Mouse (Mus musculus): ENCODE results near the gene Asic2. TPM values are rescaled to one million over a fixed set of nuclear protein-coding genes. Genes with fewer than 3 reads are reported as not detected.

The Asic2 gene
- polyA plus RNA-seq, 1 experiment from 2014 or later: 1.6 TPM

GRCm38 (mm10) chr11:81110049-81110448 is 858.2 kb downstream of the Asic2 start:
- Histone ChIP-seq H3K4me2 (no peak overlapping the region), H3K4me1 (ENCODE audit: control insufficient read depth, insufficient read depth, low read length) (no peaks in the 10 kb centered on the region), H3K4me3 (ENCODE audit: low read depth, low read length) (no peak overlapping the region), H3K36me3 (ENCODE audit: control insufficient read depth, insufficient read depth, low read length) (no peaks in the 10 kb centered on the region), H3K27me3 (ENCODE audit: control insufficient read depth, insufficient read depth, low read length) (no peaks in the 10 kb centered on the region), H3K27ac (ENCODE audit: low read depth, low read length) (no peak overlapping the region), H3K9ac (ENCODE audit: low read length) (no peak overlapping the region), H3K9me3 (ENCODE audit: control insufficient read depth, low read length) (no peaks in the 10 kb centered on the region)
- no peak for DNase-seq (ENCODE audit: low spot score, missing footprints)
- WGBS: 80% methylated on average over 6 of the region's 6 CpGs
- ATAC-seq (ENCODE audit: low FRiP score): no peak

GRCm38 (mm10) chr11:81106949-81107348 is 861.3 kb downstream of the Asic2 start:
- no peak for ATAC-seq (ENCODE audit: low FRiP score)
- H3K4me2 ChIP-seq: no peak overlapping the region
- H3K4me1 ChIP-seq (ENCODE audit: control insufficient read depth, insufficient read depth, low read length): no peaks in the 10 kb centered on the region
- H3K4me3 ChIP-seq (ENCODE audit: low read depth, low read length): no peak overlapping the region
- no peaks in the 10 kb centered on the region for H3K27me3 ChIP-seq (ENCODE audit: control insufficient read depth, insufficient read depth, low read length)
- no peak overlapping the region for H3K27ac ChIP-seq (ENCODE audit: low read depth, low read length)
- no peak for DNase-seq (ENCODE audit: low spot score, missing footprints)
- H3K9me3 ChIP-seq (ENCODE audit: control insufficient read depth, low read length): no peaks in the 10 kb centered on the region
- H3K9ac ChIP-seq (ENCODE audit: low read length): no peak overlapping the region
- H3K36me3 ChIP-seq (ENCODE audit: control insufficient read depth, insufficient read depth, low read length): no peaks in the 10 kb centered on the region
- 88% methylated on average over 1 of the region's 1 CpGs for WGBS

DNA sequence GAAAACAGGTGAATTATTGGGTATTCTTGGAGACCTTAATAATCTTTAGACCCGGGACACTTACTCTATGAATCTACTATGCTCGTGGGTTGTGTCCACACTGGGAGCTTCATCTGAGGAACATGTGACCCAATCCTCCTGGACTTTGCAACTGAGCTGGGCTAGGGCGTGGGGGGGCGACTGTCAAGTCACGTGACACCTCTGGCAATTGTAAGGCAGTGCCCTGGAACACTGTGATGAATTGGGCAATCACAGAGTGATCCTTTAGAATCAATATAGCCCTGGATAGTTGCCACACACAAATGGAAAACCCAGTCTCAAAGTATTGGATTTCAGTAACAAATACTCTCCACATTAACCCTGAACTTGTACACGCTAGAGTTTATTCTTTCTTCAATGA is 867.4 kb downstream of the Asic2 start:
- Histone ChIP-seq H3K27me3 (ENCODE audit: control insufficient read depth, insufficient read depth, low read length) (no peaks in the 10 kb centered on the region), H3K4me1 (ENCODE audit: control insufficient read depth, insufficient read depth, low read length) (no peaks in the 10 kb centered on the region), H3K36me3 (ENCODE audit: control insufficient read depth, insufficient read depth, low read length) (no peaks in the 10 kb centered on the region), H3K27ac (ENCODE audit: low read depth, low read length) (no peak overlapping the region), H3K4me3 (ENCODE audit: low read depth, low read length) (no peak overlapping the region), H3K9me3 (ENCODE audit: control insufficient read depth, low read length) (no peaks in the 10 kb centered on the region), H3K4me2 (no peak overlapping the region), H3K9ac (ENCODE audit: low read length) (no peak overlapping the region)
- 80% methylated on average over 6 of the region's 6 CpGs for WGBS
- ATAC-seq (ENCODE audit: low FRiP score) (no peak), DNase-seq (ENCODE audit: low spot score, missing footprints) (no peak)

- Histone ChIP-seq H3K27ac (ENCODE audit: low read depth, low read length) (no peak overlapping the region), H3K9me3 (ENCODE audit: control insufficient read depth, low read length) (no peaks in the 10 kb centered on the region), H3K4me3 (ENCODE audit: low read depth, low read length) (no peak overlapping the region), H3K4me2 (no peak overlapping the region), H3K4me1 (ENCODE audit: control insufficient read depth, insufficient read depth, low read length) (no peaks in the 10 kb centered on the region), H3K36me3 (ENCODE audit: control insufficient read depth, insufficient read depth, low read length) (no peaks in the 10 kb centered on the region), H3K9ac (ENCODE audit: low read length) (no peak overlapping the region), H3K27me3 (ENCODE audit: control insufficient read depth, insufficient read depth, low read length) (no peaks in the 10 kb centered on the region)
- DNase-seq (ENCODE audit: low spot score, missing footprints): no peak
- no peak for ATAC-seq (ENCODE audit: low FRiP score)
- WGBS: 73% methylated on average over 6 of the region's 6 CpGs
Measured at GRCm38 (mm10) chr11:81096011-81096410, 872.2 kb downstream of the Asic2 start.

- 84% methylated on average over 8 of the region's 8 CpGs for WGBS
- H3K9ac ChIP-seq (ENCODE audit: low read length): no peak overlapping the region
Measured at GRCm38 (mm10) chr11:81094581-81094980, 873.7 kb downstream of the Asic2 start.

DNA sequence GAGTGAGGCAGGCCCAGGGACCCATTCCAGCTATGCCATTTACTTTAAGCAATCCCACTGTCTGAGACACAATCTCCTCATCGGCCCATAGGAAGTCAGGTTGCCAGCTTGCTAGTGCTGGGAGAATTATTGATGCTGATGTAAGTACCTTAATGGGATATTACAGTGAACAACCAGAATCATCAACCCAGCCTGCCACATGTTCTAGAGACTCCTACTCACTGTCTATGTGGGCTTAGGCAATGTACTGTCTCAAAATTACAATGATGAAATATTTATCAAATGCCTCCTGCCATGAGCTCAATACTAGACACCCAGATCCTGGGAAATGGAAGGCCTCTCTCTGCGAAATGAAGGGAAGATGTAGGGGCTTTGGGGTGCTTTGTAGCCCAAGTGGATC is 876.1 kb downstream of the Asic2 start:
- no peaks in the 10 kb centered on the region for H3K36me3 ChIP-seq (ENCODE audit: control insufficient read depth, insufficient read depth, low read length)
- 82% methylated on average over 2 of the region's 2 CpGs for WGBS
- no peak overlapping the region for H3K4me2 ChIP-seq
- ATAC-seq (ENCODE audit: low FRiP score) (no peak), DNase-seq (ENCODE audit: low spot score, missing footprints) (no peak)
- no peaks in the 10 kb centered on the region for H3K27me3 ChIP-seq (ENCODE audit: control insufficient read depth, insufficient read depth, low read length)
- H3K4me1 ChIP-seq (ENCODE audit: control insufficient read depth, insufficient read depth, low read length): no peaks in the 10 kb centered on the region
- H3K27ac ChIP-seq (ENCODE audit: low read depth, low read length): no peak overlapping the region
- H3K4me3 ChIP-seq (ENCODE audit: low read depth, low read length): no peak overlapping the region
- no peak overlapping the region for H3K9ac ChIP-seq (ENCODE audit: low read length)
- H3K9me3 ChIP-seq (ENCODE audit: control insufficient read depth, low read length): no peaks in the 10 kb centered on the region

More at GRCm38 (mm10) chr11:81094581-81094980, 873.7 kb downstream of the Asic2 start:
- Histone ChIP-seq H3K36me3 (ENCODE audit: control insufficient read depth, insufficient read depth, low read length) (no peaks in the 10 kb centered on the region), H3K27ac (ENCODE audit: low read depth, low read length) (no peak overlapping the region), H3K4me2 (no peak overlapping the region), H3K27me3 (ENCODE audit: control insufficient read depth, insufficient read depth, low read length) (no peaks in the 10 kb centered on the region), H3K4me3 (ENCODE audit: low read depth, low read length) (no peak overlapping the region), H3K4me1 (ENCODE audit: control insufficient read depth, insufficient read depth, low read length) (no peaks in the 10 kb centered on the region), H3K9me3 (ENCODE audit: control insufficient read depth, low read length) (no peaks in the 10 kb centered on the region)
- DNase-seq (ENCODE audit: low spot score, missing footprints) (no peak), ATAC-seq (ENCODE audit: low FRiP score) (no peak)

- Histone ChIP-seq H3K36me3 (ENCODE audit: control insufficient read depth, insufficient read depth, low read length) (no peaks in the 10 kb centered on the region), H3K4me1 (ENCODE audit: control insufficient read depth, insufficient read depth, low read length) (no peaks in the 10 kb centered on the region), H3K4me3 (ENCODE audit: low read depth, low read length) (no peak overlapping the region), H3K9me3 (ENCODE audit: control insufficient read depth, low read length) (no peaks in the 10 kb centered on the region), H3K4me2 (no peak overlapping the region), H3K9ac (ENCODE audit: low read length) (no peak overlapping the region), H3K27ac (ENCODE audit: low read depth, low read length) (no peak overlapping the region), H3K27me3 (ENCODE audit: control insufficient read depth, insufficient read depth, low read length) (no peaks in the 10 kb centered on the region)
- peak; percentile 82 for DNase-seq (ENCODE audit: low spot score, missing footprints)
- 83% methylated on average over 4 of the region's 4 CpGs for WGBS
- no peak for ATAC-seq (ENCODE audit: low FRiP score)
Measured at GRCm38 (mm10) chr11:81083822-81084221, 884.4 kb downstream of the Asic2 start.

GRCm38 (mm10) chr11:81080076-81080805 is 888.0 kb downstream of the Asic2 start:
- H3K4me3 ChIP-seq (ENCODE audit: low read depth, low read length): no peak overlapping the region
- H3K4me2 ChIP-seq: no peak overlapping the region
- H3K27me3 ChIP-seq (ENCODE audit: control insufficient read depth, insufficient read depth, low read length): no peaks in the 10 kb centered on the region
- H3K9me3 ChIP-seq (ENCODE audit: control insufficient read depth, low read length): no peaks in the 10 kb centered on the region
- WGBS: 63% methylated on average over 11 of the region's 11 CpGs
- no peak for DNase-seq (ENCODE audit: low spot score, missing footprints)
- no peak overlapping the region for H3K27ac ChIP-seq (ENCODE audit: low read depth, low read length)
- no peak overlapping the region for H3K9ac ChIP-seq (ENCODE audit: low read length)
- H3K36me3 ChIP-seq (ENCODE audit: control insufficient read depth, insufficient read depth, low read length): no peaks in the 10 kb centered on the region
- ATAC-seq (ENCODE audit: low FRiP score): no peak
- no peaks in the 10 kb centered on the region for H3K4me1 ChIP-seq (ENCODE audit: control insufficient read depth, insufficient read depth, low read length)

GRCm38 (mm10) chr11:81079237-81079636 is 889.0 kb downstream of the Asic2 start:
- Histone ChIP-seq H3K4me2 (no peak overlapping the region), H3K27ac (ENCODE audit: low read depth, low read length) (no peak overlapping the region), H3K36me3 (ENCODE audit: control insufficient read depth, insufficient read depth, low read length) (no peaks in the 10 kb centered on the region), H3K9me3 (ENCODE audit: control insufficient read depth, low read length) (no peaks in the 10 kb centered on the region), H3K4me1 (ENCODE audit: control insufficient read depth, insufficient read depth, low read length) (no peaks in the 10 kb centered on the region), H3K27me3 (ENCODE audit: control insufficient read depth, insufficient read depth, low read length) (no peaks in the 10 kb centered on the region), H3K9ac (ENCODE audit: low read length) (no peak overlapping the region), H3K4me3 (ENCODE audit: low read depth, low read length) (no peak overlapping the region)
- ATAC-seq (ENCODE audit: low FRiP score): no peak
- DNase-seq (ENCODE audit: low spot score, missing footprints): no peak
- 72% methylated on average over 3 of the region's 3 CpGs for WGBS
